Mouse (Mus musculus) lung, postnatal 25 days (tissue): ENCODE results near the gene Gatad1.
"Not testable (repeated sequence)": the region's sequence is repeated elsewhere in the genome, so short reads cannot be mapped to it uniquely, and the experiment has no call there.

Source experiments
- DNase-seq: peaks from one replicate; pipeline ENCODE4 v3.0.0; 2022; ENCODE audit warnings: low spot score

Gatad1 gene

DNA sequence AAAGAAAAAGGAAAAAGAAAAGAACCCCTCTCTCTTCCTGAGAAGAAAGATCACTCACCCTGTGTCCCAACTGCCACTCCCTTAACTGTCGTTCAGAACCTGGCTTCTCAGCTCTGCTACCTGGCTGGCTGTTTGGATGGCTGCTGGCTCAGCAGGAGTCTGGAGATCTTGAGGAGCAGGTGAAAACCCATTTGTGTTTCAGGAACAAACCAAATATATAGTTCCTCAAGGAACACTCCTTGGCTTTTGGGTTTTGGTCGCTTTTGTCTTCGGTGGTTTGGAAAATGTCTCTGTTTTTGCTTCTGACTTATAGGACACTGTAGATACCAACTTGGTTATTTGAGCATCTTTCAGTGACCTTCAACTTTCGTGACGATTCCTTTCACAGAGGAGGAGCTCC is at the start of gene Gatad1:
TSS of gene Gatad1 (minus strand) at position 101 of the 400 bp plus-strand sequence.
- no peak for DNase-seq

DNA sequence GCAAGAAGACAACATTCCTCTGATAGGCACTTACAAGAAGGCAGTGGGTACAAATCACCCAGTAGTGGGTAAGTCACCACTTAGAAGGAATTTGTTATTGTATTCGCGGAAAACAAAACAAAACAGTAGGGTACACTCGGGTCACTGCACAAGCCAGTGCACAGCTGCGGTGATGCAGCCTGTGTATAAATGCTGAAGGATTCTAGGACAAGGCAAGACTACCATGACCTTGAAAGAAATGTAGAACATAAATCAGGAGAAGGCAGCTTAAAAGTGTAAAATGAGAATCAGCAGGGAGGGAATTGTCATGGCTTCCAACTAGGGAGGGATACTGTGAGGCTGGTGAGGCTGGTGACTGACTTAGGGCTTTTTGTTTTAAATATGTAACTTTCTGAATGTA is 45.2 kb upstream of the Gatad1 start:
- no peak for DNase-seq

DNA sequence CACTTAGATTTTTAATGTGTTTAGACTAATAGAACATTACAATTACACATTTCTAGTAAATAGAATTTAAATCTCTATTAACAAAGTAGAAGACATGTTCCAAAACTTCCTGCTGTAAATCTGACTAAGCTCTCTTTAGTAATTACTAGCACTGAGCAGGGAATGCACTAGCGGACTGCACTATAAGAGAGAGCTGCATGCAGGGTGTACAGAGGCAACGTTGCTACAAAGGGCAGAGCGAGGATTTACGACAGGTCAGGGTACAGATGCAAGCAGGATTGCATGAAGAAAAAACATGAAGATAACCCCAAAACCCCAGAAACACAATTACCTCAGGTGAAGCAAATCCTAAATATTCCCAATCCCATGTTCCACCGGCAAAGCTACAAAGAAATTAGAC is 43.0 kb upstream of the Gatad1 start:
- no peak for DNase-seq

DNA sequence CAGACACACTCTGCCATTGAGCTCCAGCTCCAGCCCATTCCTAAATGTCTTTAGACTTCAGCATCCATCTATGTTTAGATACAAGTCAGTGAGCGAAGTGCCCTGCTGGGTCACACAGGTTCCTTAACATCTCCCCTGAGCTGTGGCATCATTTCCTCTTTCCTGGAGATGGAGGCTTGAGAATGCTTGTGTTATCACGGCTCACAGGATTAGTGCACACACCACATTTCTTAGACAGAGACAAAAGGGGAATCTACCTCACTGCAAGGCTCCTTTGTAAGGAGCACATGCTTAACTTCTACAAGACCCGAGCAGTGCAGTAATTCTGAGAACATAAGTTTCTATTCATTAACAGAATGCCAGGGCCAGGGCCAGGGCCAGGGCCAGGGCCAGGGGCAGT is 39.0 kb upstream of the Gatad1 start:
- no peak for DNase-seq

DNA sequence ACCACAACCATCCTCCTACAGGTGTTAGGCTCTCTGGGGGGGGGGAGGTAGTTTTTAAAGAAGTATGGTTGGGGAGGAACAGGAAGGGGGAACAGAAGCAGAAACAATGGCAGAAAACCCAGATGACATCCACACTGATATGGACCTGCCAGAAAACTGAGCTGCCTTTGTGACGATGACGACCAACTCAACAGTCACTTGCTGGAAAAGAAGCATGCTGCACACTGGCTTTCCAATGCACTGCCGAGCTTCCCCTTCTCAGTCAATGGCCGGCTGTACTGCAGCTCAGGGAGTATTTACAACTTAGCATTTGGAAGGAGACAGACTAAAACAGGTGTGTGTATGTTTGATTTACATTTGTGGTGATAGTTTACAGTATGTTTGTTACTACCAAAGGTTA is 38.2 kb upstream of the Gatad1 start:
- no peak for DNase-seq

DNA sequence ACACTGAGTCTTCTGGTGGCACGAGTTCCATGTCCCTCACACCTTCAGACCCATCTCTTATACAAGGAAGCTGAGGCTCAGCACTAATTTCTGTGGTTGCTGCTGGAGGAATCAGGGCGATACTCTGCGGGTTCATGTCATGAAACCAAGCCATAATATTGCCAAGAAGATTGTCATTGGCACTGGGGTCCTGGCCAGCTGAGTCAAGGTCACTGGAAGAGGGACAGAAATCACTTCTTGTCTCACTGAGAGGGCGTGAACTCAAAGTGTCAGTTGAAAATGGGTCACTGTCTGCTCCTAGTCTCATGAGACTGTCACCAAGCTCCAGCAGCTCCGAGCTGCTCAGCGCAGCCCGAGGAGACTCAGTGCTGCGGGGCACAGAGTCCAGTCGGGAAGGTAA is 36.0 kb upstream of the Gatad1 start:
- no peak for DNase-seq

DNA sequence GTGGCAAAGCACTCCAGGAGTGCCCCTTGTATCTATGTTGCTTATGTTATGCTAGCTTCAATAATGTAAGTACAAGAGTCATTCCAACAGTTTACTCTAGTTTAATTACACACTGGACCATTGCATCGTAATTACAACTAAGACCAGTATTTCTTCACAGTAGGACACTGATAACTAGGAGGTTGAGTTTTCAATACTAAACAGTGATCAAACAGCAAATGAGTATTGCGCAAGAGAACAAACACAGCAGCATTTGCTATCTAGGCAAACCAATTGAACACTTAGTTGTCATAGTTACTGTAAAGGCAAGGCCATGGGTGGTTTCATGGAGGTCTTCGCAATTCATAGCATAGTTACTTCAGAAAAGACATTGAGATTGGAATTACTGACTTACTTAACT is 34.3 kb upstream of the Gatad1 start:
- DNase-seq: no peak

DNA sequence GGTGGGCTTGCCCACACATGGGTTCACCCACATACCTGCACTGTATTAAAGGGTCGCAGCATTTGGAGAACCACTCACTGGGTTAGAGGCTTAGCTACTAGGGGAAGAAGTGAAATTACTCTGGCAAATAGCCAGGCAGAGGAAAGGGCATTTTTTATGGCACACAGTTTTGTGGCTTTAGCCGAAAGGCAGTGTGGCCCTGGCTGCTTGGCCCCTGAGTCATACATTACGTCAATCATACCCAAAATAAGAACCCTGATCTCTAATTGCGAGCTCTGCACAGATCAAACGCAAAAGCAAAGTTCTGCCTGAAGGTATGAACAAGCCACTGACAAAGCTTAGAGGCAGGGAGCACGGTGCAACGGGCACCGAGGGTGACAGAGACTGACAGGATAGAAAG is 31.3 kb upstream of the Gatad1 start:
- no peak for DNase-seq

DNA sequence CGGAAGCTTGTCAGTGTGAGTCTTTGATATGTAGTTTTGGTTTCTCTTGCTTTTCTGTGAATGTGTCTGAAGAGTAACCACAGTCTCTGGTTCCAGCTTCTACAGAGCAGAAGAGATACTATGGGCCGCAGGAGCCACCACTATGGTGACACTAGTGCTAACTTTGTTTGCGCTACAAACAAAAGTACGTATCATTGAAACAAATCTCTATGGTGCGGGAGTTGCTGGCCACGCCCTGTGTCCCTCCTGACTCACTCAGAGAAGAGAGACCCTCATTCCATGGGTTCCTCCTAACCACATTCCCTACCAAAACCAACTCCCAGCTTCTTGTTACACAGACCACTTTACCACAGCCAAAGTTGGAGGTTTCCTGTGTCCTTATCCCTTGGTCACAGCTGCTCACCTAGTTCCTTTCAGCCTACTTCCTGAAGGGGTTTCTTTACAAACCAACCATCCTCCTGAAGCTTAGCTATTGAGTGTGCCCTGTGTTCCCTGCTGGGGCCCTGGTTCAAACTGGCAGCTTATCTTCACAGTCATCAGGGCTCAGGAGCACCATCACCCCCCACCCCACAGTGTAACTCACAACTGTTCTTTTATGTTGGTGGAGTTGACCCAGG is 13.1 kb upstream of the Gatad1 start:
- no peak for DNase-seq

DNA sequence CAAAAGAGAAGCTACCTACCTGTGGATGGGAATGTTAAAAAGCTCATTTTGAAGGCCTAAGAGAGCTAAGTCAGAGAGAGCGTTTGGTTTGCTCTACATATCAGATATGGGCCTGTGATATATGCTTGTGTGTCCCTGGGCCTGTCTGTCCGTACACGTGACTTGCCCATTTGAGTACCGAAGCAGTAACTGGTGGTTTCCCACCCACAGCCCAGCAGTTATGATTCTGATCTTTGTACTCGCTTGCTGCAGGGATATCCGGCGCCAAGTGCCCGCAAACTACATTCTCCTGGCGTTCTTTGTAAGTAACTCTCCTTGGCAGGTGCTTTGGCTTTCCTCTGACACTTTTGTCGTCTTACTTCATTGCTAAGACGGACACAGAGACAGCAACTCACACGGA is 9.6 kb upstream of the Gatad1 start:
- no peak for DNase-seq

DNA sequence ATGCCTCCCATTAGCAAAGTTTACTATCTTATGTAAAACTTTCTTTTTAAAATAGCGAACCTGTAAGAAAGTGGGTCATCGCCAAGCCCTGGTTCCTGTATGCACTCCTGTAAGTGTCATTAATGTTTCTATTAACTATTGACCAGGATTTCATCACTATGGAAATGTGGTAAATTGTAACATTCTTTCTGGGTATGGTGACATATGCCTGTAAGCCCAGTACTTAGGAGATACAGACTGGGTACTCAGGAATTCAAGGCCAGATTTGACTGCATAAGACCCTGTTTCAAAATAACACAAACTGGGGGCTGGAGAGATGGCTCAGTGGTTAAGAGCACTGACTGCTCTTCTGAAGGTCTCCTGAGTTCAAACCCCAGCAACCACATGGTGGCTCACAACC is 8.2 kb upstream of the Gatad1 start:
- DNase-seq: no peak

DNA sequence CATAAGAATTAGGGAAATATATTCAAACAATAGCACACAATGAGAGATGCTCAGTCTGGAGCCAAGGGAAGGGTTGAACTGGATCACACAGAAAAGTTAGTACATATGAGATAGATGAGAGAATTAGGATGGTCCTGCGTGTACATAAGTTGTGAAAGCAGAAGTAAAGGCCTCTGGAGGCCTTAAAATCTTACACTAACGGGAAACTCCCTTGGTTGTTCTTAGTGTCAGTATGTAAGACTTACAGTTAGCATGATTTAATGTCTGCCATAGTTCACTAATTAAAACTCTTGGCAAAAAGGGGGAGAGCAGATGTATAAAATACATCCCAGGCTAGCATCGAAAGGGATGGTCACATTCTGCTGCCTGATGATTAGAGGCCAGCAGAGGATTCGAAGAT is 3.2 kb downstream of the Gatad1 start:
- DNase-seq: no peak

DNA sequence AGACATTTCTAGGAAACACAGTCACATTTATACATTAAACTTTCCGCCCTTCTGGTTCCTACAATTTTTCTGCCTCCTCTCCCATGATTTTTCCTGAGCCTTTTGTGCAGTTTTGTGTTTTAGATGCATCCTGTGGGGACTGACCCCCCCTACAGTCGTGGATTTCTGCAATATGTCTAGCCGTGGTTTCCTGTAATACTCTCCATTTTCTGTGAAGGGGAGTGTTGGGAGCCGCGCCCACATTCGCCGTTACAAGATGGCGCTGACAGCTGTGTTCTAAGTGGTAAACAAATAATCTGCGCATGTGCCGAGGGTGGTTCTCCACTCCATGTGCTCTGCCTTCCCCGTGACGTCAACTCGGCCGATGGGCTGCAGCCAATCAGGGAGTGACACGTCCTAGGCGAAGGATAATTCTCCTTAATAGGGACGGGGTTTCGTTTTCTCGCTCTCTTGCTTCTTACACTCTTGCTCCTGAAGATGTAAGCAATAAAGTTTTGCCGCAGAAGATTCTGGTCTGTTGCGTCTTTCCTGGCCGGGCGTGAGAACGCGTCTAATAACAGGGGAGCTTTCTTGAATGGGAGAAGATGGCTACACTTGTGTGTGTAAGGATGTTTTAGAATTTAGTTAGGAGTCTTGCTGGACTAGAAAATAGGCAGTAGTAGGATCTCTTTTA is 3.9 kb downstream of the Gatad1 start:
- not testable (repeated sequence) for DNase-seq

DNA sequence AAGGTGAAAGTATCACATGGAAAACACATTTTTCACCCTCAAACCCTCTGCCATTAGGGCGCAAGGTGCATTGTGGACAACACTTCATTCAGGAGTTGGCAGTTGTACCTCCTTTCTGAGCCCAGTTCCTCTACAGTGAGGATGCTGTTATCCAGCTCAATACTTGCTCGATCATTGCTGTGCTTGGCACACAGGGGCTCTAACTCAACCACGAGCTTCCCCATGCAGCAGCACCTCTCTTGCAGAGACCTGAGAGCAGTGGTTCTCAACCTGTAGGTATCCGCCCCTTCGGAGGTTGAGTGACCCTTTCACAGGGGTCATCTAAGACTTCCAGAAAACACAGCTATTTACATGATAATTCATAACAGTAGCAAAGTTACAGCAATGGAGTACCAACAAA is 5.4 kb downstream of the Gatad1 start:
- no peak for DNase-seq

DNA sequence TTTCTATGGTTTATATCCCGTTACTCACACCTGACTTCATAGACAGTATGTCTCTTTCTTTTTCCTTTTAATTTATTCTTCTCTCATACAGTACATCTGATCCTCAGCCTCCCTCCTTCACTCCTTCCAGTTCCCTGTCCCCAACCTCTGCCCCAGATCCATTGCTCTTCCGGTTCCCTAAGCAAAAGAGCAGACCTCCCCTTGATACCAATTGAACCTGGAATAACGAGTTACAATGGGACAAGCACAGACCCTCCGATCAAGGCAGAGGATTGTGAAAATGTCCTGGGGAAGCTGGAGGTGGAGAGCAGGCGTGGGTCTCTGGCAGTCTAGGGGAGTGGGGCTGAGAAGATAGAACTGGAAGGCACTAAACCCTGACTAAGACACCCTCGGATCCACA is 6.1 kb downstream of the Gatad1 start, which contains the start of gene Tmbim7:
TSS of gene Tmbim7 (plus strand) at position 301 of the 400 bp plus-strand sequence.
- DNase-seq: no peak

DNA sequence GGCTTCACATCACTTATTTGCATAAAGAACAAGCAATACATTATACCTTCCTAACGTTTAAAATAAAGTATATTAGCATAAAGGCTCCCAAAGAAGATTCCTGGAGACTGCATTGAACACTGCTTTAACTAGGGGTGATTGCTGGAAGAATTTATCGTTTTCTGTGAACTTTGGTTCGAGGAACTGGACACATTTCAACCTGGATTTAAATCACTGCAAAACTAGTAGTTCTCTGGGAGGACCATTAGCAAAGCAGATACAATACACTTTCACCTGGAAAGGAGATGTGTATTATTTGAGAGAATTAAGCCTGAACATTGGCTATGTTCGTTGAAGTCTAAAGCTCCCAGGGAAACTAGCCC is 8.2 kb downstream of the Gatad1 start:
- DNase-seq: no peak

DNA sequence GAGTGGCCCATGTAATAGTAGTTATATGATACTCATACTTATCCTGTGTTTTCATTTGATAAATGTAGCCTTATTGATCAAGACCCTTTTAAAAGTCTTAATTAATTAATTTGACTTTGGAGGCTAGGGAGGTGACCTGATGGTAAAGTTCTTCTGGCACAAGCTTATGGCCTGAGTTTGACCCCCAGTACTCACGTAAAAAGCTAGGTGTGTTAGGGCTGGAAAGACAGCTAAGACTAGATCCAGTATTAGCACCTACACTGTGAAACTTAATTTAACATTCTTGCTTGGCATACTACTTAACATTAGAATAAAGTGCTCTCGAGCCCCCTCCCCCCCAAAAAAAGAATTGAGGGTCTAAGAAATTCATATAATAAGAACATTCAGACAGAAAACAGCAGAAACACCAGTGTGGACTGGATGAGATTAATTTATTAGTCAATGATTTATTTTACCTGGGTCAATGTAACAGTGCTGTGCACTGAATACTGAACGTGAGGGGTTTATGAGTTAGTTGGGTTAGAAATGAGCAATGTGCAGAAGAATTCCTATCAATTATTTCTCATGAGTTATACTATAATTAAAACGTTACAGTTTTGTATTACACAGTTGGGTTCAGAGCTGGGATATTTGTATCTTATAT is 8.7 kb downstream of the Gatad1 start:
- DNase-seq: no peak

DNA sequence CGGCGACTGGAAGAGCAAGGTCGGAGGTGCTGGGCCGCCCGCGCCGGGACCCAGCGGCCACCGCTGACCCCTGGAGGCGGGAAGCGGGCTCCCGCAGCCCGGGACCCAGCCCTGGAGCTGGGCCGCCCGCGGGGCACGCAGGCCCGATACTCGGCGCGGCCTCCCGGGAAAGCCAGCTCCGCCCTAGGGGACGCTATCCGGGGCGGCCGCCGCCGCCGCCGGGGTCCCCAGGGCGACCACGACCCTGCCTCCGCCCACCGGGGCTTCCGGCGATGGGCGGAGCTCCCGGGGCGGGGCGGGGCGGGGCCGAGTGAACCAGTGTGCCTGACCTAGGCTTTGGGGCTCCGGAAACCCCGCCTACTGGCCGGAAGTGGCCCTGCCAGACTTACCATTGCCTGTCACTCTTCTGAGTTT is 9.3 kb downstream of the Gatad1 start:
- peak; percentile 95 for DNase-seq

DNA sequence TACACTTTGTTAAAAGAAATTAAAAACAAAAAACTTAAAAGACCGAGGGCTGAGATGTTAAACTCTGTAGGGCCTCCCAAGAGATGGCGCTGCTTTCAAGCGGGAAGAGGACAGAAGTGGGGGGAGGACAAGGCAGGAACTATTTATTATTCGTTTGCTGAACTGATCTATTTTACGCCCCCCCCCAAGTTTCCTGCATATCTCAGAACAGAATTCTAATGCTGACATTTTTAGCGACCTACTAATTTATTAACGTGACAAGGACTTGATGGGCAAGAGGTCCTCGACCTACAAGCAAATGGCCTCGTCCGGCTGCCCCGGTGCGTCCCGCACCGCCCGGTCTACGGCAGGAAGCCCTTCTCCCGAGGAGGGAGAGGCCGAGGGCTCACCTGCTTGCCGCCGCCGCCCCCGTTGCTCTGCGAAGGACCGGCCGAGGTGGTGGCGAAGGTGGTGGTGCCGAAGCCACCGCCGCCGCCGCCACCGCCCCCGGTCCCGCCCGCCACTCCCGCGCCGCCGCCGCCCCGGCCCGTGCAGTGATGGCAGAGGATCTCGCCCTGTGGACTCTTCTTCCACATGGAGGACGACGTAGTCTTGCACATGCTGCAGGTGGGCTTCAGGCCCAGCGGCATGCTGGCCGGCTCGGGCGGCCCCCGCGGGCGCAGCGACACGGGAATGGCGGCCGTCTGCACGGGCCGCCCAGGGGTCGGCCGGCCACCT is 9.8 kb downstream of the Gatad1 start:
- DNase-seq: peak; percentile 62

DNA sequence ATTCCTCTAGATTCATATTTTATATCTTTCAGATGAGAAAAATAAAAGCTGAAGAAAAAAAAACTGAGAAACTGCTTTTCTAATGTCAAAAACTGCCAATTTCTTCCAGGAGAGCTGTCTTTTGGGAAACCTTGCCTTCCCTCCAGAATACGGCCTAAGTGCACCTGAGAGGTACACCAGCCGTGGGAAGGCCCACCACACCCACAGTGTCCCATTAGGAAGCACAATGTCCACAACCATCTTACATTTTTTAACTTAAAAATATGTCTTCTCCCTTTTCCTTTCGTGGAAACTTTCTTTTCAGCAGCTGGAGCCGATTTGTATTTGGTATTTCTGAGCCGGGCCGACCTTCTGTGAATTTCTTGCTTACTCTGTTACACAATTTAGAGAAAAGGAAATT is 10.4 kb downstream of the Gatad1 start:
- DNase-seq: no peak

DNA sequence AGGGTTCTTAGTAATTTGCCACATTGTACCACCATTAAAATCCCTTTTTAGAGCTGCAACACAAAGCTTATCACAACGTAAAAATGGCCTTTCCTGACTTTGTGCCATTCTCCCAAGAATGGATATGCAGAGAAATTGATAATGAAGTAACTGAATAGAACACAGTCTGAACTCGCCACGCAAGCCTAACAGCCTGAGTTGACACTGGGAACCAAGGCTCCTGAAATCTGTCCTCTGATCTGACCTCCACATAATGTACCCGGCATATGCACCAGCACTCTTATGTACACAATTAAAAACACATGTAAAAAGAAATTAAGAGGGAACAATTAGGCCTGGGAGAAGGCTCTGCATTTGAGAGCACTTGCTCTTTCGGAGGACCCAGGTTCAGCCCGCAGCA is 11.7 kb downstream of the Gatad1 start:
- DNase-seq: no peak

DNA sequence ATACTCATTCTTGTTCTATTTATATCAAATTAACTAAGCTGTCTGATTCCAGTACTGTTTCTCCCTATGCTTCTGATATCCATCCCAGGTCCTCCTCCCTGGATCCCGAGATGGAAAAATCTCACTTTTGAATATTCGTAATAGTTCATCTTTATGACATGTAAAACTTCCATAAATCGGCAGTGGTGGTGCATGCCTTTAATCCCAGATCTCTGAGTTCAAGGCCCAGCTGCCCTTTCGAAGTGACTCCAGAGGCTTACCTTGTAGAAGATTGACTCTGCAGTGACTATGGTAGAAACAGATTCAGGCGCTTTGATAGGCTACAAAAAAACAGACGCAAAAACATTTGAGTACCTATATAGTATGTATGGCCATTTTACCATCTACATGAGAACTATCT is 12.4 kb downstream of the Gatad1 start:
- DNase-seq: no peak

DNA sequence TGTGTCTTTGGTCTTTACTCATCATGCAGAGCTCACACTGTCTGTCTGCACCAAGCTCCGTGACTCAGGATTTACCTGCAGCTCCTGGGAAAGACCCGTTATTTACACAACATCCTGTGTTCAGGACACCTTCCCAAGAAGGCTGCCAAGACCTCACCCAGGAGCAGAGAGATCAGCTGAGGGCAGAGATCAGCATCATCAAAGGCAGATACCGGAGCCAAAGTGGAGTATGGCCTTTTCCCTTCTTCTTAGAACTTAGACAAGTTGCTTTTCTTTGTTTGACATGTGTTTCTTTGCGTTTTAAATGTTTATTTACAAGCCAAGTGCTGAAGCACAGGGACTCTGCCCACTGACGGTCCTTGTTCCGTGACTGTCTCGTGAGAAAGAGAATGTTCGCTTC is 21.7 kb downstream of the Gatad1 start:
- DNase-seq: no peak
